Mouse (Mus musculus) spleen, adult 2 months (tissue): ENCODE data around the gene Inava. TPM values are rescaled to one million over a fixed set of nuclear protein-coding genes. Genes with fewer than 3 reads are reported as not detected.

Experiments
- DNase-seq, 2 experiments: peaks; one replicate each; pipeline versions ENCODE4 v3.0.0 to v3.0.0-alpha.2; 2012 to 2021; ENCODE audit warnings: low spot score in 2 of 2, low read depth in 1 of 2
- H3K27ac ChIP-seq: fragments of 200-500 bp; 2 replicates; pipeline ENCODE4 v1.5.1; 2012; ENCODE audit warnings: low read length, inconsistent platforms; ENCODE audit not compliant: insufficient read depth
- H3K27me3 ChIP-seq: fragments of 200-500 bp; 2 replicates; pipeline ENCODE4 v1.6.1; 2012; ENCODE audit warnings: mild to moderate bottlenecking, moderate library complexity, low read length, inconsistent platforms; ENCODE audit not compliant: control insufficient read depth, insufficient read depth
- H3K36me3 ChIP-seq: fragments of 200-500 bp; 2 replicates; pipeline ENCODE4 v1.6.1; 2012; ENCODE audit warnings: mild to moderate bottlenecking, low read length, inconsistent platforms; ENCODE audit not compliant: control insufficient read depth, insufficient read depth
- H3K4me1 ChIP-seq: fragments of 200-500 bp; 2 replicates; pipeline ENCODE4 v1.6.1; 2011; ENCODE audit warnings: inconsistent platforms; ENCODE audit not compliant: control insufficient read depth, insufficient read depth, insufficient read length
- H3K4me3 ChIP-seq: fragments of 200-500 bp; 2 replicates; pipeline ENCODE4 v1.5.1; 2011; ENCODE audit warnings: mild to moderate bottlenecking, inconsistent platforms; ENCODE audit not compliant: insufficient read depth, insufficient read length; ENCODE audit errors: extremely low read depth
- CTCF ChIP-seq: fragments of 200-500 bp; IDR thresholded peaks from 2 replicates; pipeline ENCODE4 v1.5.1; 2011; ENCODE audit warnings: mild to moderate bottlenecking, inconsistent platforms; ENCODE audit not compliant: insufficient read depth, insufficient read length, insufficient replicate concordance; ENCODE audit errors: extremely low read depth
- POLR2A ChIP-seq: fragments of 200-500 bp; IDR thresholded peaks from 2 replicates; pipeline ENCODE4 v1.6.1; 2011; ENCODE audit warnings: low read depth, low read length, inconsistent platforms
- WGBS: fragments of 180-500 bp; shearing (Covaris S2); methylation state at CpG from one replicate; pipeline ENCODE4 v1.1.7; 2018; 5-methylcytosine and 5-hydroxymethylcytosine counted together
- polyA plus RNA-seq: library from polyadenylated mRNA; depleted of rRNA; stranded (reverse); fragments of >200 nt; gene quantifications from 2 replicates; pipeline ENCODE4 v1.2.3, GENCODE M21; 2012

The Inava gene
- polyA plus RNA-seq, 1 experiment, result 0.15 TPM

- no peak for TF ChIP-seq POLR2A
- no peak for TF ChIP-seq CTCF
- no peak for DNase-seq
- H3K27ac ChIP-seq, result no peak overlapping the region
- 1% methylated on average over 94 of the region's 95 CpGs for WGBS
- H3K27me3 ChIP-seq, result peaks cover 14% of the 10 kb centered on the region
- H3K4me1 ChIP-seq, result peaks cover 14% of the 10 kb centered on the region
- H3K4me3 ChIP-seq, result peak overlapping the region; percentile 17; the same call in 1 of the 2 replicates
- no peaks in the 10 kb centered on the region for H3K36me3 ChIP-seq
These were observed 26.0 kb upstream of the Inava start for GRCm38 (mm10) chr1:136259893-136260634.

GRCm38 (mm10) chr1:136259543-136259892 is 25.5 kb upstream of the Inava start:
- WGBS, result 6% methylated on average over 16 of the region's 16 CpGs
- Histone ChIP-seq H3K4me3 (peak overlapping the region; percentile 17; the same call in 1 of the 2 replicates), H3K36me3 (no peaks in the 10 kb centered on the region), H3K27me3 (peaks cover 14% of the 10 kb centered on the region), H3K27ac (no peak overlapping the region), H3K4me1 (peaks cover 14% of the 10 kb centered on the region)
- TF ChIP-seq CTCF (no peak), POLR2A (no peak)
- no peak for DNase-seq

- H3K4me1 ChIP-seq, result peaks cover 15% of the 10 kb centered on the region
- TF ChIP-seq POLR2A (no peak), CTCF (no peak)
- DNase-seq, result no peak
These were observed 24.4 kb upstream of the Inava start for GRCm38 (mm10) chr1:136258495-136258894.

GRCm38 (mm10) chr1:136255657-136256056 is 21.6 kb upstream of the Inava start:
- H3K27me3 ChIP-seq, result peaks cover 11% of the 10 kb centered on the region
- no peak overlapping the region for H3K27ac ChIP-seq
- no peaks in the 10 kb centered on the region for H3K36me3 ChIP-seq
- TF ChIP-seq POLR2A (no peak), CTCF (no peak)
- peaks cover 16% of the 10 kb centered on the region for H3K4me1 ChIP-seq
- no peak for DNase-seq
- no peak overlapping the region for H3K4me3 ChIP-seq
- 60% methylated on average over 8 of the region's 8 CpGs for WGBS

More at GRCm38 (mm10) chr1:136258495-136258894, 24.4 kb upstream of the Inava start:
- Histone ChIP-seq H3K27ac (no peak overlapping the region), H3K4me3 (no peak overlapping the region), H3K27me3 (peaks cover 14% of the 10 kb centered on the region), H3K36me3 (no peaks in the 10 kb centered on the region)
- 52% methylated on average over 9 of the region's 9 CpGs for WGBS

GRCm38 (mm10) chr1:136255174-136255573 is 21.1 kb upstream of the Inava start:
- H3K27ac ChIP-seq, result no peak overlapping the region
- TF ChIP-seq CTCF, result no peak
- H3K27me3 ChIP-seq, result peaks cover 6% of the 10 kb centered on the region; the same call in 1 of the 2 replicates
- WGBS, result 28% methylated on average over 6 of the region's 6 CpGs
- DNase-seq, result no peak
- H3K4me3 ChIP-seq, result no peak overlapping the region
- peaks cover 13% of the 10 kb centered on the region for H3K4me1 ChIP-seq
- no peaks in the 10 kb centered on the region for H3K36me3 ChIP-seq

GRCm38 (mm10) chr1:136254503-136255065 is 20.5 kb upstream of the Inava start:
- no peak overlapping the region for H3K4me3 ChIP-seq
- DNase-seq, result no peak
- H3K4me1 ChIP-seq, result peaks cover 7% of the 10 kb centered on the region
- H3K27ac ChIP-seq, result no peak overlapping the region
- TF ChIP-seq CTCF, result no peak
- TF ChIP-seq POLR2A, result no peak
- H3K36me3 ChIP-seq, result no peaks in the 10 kb centered on the region
- 55% methylated on average over 10 of the region's 10 CpGs for WGBS
- peaks cover under 1% of the 10 kb centered on the region; the same call in 1 of the 2 replicates for H3K27me3 ChIP-seq

- no peak for TF ChIP-seq POLR2A
- DNase-seq, result peak in 1 of 2 experiments; percentile 18
- peaks cover 8% of the 10 kb centered on the region; the same call in 1 of the 2 replicates for H3K4me1 ChIP-seq
- H3K27me3 ChIP-seq, result no peaks in the 10 kb centered on the region
- WGBS, result 3% methylated on average over 2 of the region's 2 CpGs
- H3K4me3 ChIP-seq, result no peak overlapping the region
- no peaks in the 10 kb centered on the region for H3K36me3 ChIP-seq
- no peak overlapping the region for H3K27ac ChIP-seq
These were observed 19.4 kb upstream of the Inava start for GRCm38 (mm10) chr1:136253472-136253871.
